Mouse (Mus musculus): Measurements from ENCODE around the gene Snapin. TPM values are rescaled to one million over a fixed set of nuclear protein-coding genes. Genes with fewer than 3 reads are reported as not detected.

The Snapin gene
- total and polyA plus RNA-seq, 2 experiments from 2014 or later = 48.2 to 80.4 TPM

- no peaks in the 10 kb centered on the region for H3K4me1 ChIP-seq (ENCODE audit: insufficient read depth)
- WGBS = 88% methylated on average over 5 of the region's 5 CpGs
- H3K9ac ChIP-seq = no peak overlapping the region
- no peak for DNase-seq
- peaks cover 63% of the 10 kb centered on the region for H3K36me3 ChIP-seq (ENCODE audit: insufficient read depth)
- no peaks in the 10 kb centered on the region for H3K9me3 ChIP-seq (ENCODE audit: low read length)
- H3K27ac ChIP-seq (ENCODE audit: low read depth, low read length) = no peak overlapping the region
- no peak for ATAC-seq
- no peak overlapping the region for H3K4me3 ChIP-seq (ENCODE audit: low read depth, low read length)
- no peak for TF ChIP-seq CTCF (IDR thresholded peaks at IDR 0.05; ENCODE audit: low read depth)
- H3K4me2 ChIP-seq (ENCODE audit: low read depth) = no peak overlapping the region
- H3K27me3 ChIP-seq (ENCODE audit: insufficient read depth, low read length) = no peaks in the 10 kb centered on the region
Measured at GRCm38 (mm10) chr3:90486998-90487397, 3.8 kb downstream of the Snapin start.

- peak; percentile 99 for DNase-seq
- Histone ChIP-seq H3K36me3 (ENCODE audit: insufficient read depth) (peaks cover 18% of the 10 kb centered on the region), H3K27me3 (ENCODE audit: insufficient read depth, low read length) (no peaks in the 10 kb centered on the region), H3K4me3 (ENCODE audit: low read depth, low read length) (peak within 1 kb of the TSS; percentile 64), H3K9me3 (ENCODE audit: low read length) (no peaks in the 10 kb centered on the region), H3K27ac (ENCODE audit: low read depth, low read length) (peak within 1 kb of the TSS; percentile 92), H3K4me2 (ENCODE audit: low read depth) (peak within 1 kb of the TSS; percentile 64), H3K9ac (peak within 1 kb of the TSS; percentile 81), H3K4me1 (ENCODE audit: insufficient read depth) (no peaks in the 10 kb centered on the region)
- peak; percentile 82 for TF ChIP-seq CTCF (IDR thresholded peaks at IDR 0.05; ENCODE audit: low read depth)
- peak; percentile 99 for ATAC-seq
- WGBS = under 1% methylated on average over 45 of the region's 45 CpGs
Measured at GRCm38 (mm10) chr3:90475831-90476611, 14.8 kb downstream of the Snapin start, which contains the start of gene Ilf2. Gene Ilf2 (plus strand): TSS chr3:90476126.

GRCm38 (mm10) chr3:90475151-90475830 is 15.5 kb downstream of the Snapin start:
- Histone ChIP-seq H3K4me2 (ENCODE audit: low read depth) (peak overlapping the region; percentile 27; the same call in 1 of the 2 replicates), H3K36me3 (ENCODE audit: insufficient read depth) (peaks cover 10% of the 10 kb centered on the region), H3K4me3 (ENCODE audit: low read depth, low read length) (peak overlapping the region; percentile 64), H3K9me3 (ENCODE audit: low read length) (no peaks in the 10 kb centered on the region), H3K27me3 (ENCODE audit: insufficient read depth, low read length) (no peaks in the 10 kb centered on the region), H3K27ac (ENCODE audit: low read depth, low read length) (no peak overlapping the region), H3K9ac (no peak overlapping the region), H3K4me1 (ENCODE audit: insufficient read depth) (no peaks in the 10 kb centered on the region)
- WGBS = 39% methylated on average over 15 of the region's 16 CpGs
- no peak for DNase-seq
- peak; percentile 19 for ATAC-seq
- no peak for TF ChIP-seq CTCF (IDR thresholded peaks at IDR 0.05; ENCODE audit: low read depth)

- H3K4me3 ChIP-seq (ENCODE audit: low read depth, low read length) = no peak overlapping the region
- H3K4me2 ChIP-seq (ENCODE audit: low read depth) = no peak overlapping the region
- no peaks in the 10 kb centered on the region for H3K27me3 ChIP-seq (ENCODE audit: insufficient read depth, low read length)
- no peak for ATAC-seq
- no peaks in the 10 kb centered on the region for H3K9me3 ChIP-seq (ENCODE audit: low read length)
- peak; percentile 48 for TF ChIP-seq CTCF (IDR thresholded peaks at IDR 0.05; ENCODE audit: low read depth)
- H3K27ac ChIP-seq (ENCODE audit: low read depth, low read length) = no peak overlapping the region
- 26% methylated on average over 3 of the region's 3 CpGs for WGBS
- DNase-seq = no peak
- H3K36me3 ChIP-seq (ENCODE audit: insufficient read depth) = no peaks in the 10 kb centered on the region
- no peaks in the 10 kb centered on the region for H3K4me1 ChIP-seq (ENCODE audit: insufficient read depth)
- no peak overlapping the region for H3K9ac ChIP-seq
Measured at GRCm38 (mm10) chr3:90472213-90472612, 18.6 kb downstream of the Snapin start.

GRCm38 (mm10) chr3:90467618-90468300 is 23.1 kb downstream of the Snapin start:
- ATAC-seq (no peak), DNase-seq (no peak)
- TF ChIP-seq CTCF (IDR thresholded peaks at IDR 0.05; ENCODE audit: low read depth) = no peak
- WGBS = 92% methylated on average over 10 of the region's 10 CpGs
- H3K4me3 ChIP-seq (ENCODE audit: low read depth, low read length) = no peak overlapping the region
- no peak overlapping the region for H3K27ac ChIP-seq (ENCODE audit: low read depth, low read length)
- no peak overlapping the region for H3K9ac ChIP-seq
- H3K27me3 ChIP-seq (ENCODE audit: insufficient read depth, low read length) = peaks cover 28% of the 10 kb centered on the region
- no peaks in the 10 kb centered on the region for H3K4me1 ChIP-seq (ENCODE audit: insufficient read depth)
- H3K4me2 ChIP-seq (ENCODE audit: low read depth) = no peak overlapping the region
- H3K36me3 ChIP-seq (ENCODE audit: insufficient read depth) = no peaks in the 10 kb centered on the region
- H3K9me3 ChIP-seq (ENCODE audit: low read length) = no peaks in the 10 kb centered on the region

- Histone ChIP-seq H3K27ac (ENCODE audit: low read depth, low read length) (no peak overlapping the region), H3K27me3 (ENCODE audit: insufficient read depth, low read length) (peaks cover 28% of the 10 kb centered on the region)
Measured at GRCm38 (mm10) chr3:90466311-90466766, 24.5 kb downstream of the Snapin start.

More at GRCm38 (mm10) chr3:90466311-90466766, 24.5 kb downstream of the Snapin start:
- Histone ChIP-seq H3K4me3 (ENCODE audit: low read depth, low read length) (peak overlapping the region; percentile 48), H3K4me1 (ENCODE audit: insufficient read depth) (no peaks in the 10 kb centered on the region), H3K9ac (peak overlapping the region; percentile 48), H3K9me3 (ENCODE audit: low read length) (no peaks in the 10 kb centered on the region), H3K36me3 (ENCODE audit: insufficient read depth) (no peaks in the 10 kb centered on the region), H3K4me2 (ENCODE audit: low read depth) (peak overlapping the region; percentile 97)
- TF ChIP-seq CTCF (IDR thresholded peaks at IDR 0.05; ENCODE audit: low read depth) = peak; percentile 83
- DNase-seq = peak; percentile 77
- WGBS = 0% methylated on average over 15 of the region's 15 CpGs
- peak; percentile 58; the same call in 1 of the 2 replicates for ATAC-seq

All from forebrain, postnatal 0 days (tissue).